Mouse (Mus musculus) embryo, embryonic 10.5 days (tissue): ENCODE measurements at regions not wholly inside any gene's neighbourhood (a gene's known extent, or its start where the extent isn't known, plus 50 kb on each side); places are given as distances from the start of the nearest gene placed in this dataset.
"Not testable (repeated sequence)": the region's sequence is repeated elsewhere in the genome, so short reads cannot be mapped to it uniquely, and the experiment has no call there.

ENCODE experiments used
- DNase-seq: peaks from one replicate; pipeline ENCODE4 v3.0.0-alpha.2; 2015; ENCODE audit warnings: low spot score

DNA sequence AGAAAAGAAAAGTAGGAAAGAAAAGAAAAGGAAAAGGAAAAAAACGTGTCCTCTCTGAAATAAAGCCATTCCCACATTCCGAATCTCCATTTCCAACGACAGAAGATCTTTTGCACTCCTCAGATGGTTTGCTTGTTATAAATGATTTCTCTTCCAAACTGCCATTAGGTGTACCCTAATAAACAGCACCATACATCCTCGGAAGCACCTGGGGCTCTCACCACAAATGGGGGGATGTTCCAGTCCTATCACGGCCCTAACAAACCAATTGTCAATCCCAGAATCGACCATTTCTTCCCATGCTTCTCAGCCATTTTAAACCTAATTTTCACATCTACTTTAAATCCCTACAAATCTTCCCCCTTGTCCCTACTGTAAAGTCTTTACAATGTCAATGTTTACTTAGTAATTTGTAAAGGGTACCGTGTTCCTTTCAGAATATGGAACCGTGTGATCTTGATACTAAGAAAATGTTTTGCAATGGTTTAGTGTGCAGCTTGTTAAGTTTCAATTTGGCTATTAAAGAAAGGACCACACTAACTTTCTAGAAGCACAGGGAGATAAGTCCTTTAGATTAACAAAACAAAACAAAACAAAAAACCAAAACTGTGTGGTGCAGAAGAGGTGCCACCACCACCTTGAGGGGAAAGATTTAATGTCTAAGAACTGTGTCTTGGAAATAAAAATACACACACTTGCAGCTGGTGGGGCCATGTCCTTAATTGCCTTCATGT lies 66.6 kb upstream of the Chd2 start:
- DNase-seq = no peak

DNA sequence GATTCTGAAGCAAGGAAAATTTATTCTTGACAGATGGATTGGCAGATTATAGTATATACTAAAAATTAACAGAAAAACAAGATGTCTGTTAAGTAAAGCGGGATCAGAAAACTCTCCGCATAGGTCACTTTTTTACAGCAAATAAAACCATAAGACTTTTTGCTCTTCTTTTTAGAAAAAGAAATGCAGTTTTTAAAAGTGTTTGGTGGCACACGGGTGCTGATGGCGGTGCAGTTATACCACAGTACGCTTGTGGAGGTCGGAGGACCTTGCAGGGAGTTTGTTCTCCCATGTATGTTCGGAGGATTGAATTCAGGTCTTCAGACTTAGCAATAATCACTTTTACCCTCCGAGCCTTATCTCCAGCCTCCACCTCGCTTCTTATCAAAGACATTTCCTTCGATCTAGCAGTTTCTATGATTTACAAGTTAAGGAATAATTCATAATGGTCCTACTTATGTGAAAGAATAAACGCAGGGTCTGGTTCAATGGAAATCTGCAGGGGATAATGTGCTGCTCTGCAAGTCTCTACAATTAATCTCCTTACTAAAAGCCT lies 65.9 kb upstream of the Chd2 start:
- peak; percentile 63 for DNase-seq

DNA sequence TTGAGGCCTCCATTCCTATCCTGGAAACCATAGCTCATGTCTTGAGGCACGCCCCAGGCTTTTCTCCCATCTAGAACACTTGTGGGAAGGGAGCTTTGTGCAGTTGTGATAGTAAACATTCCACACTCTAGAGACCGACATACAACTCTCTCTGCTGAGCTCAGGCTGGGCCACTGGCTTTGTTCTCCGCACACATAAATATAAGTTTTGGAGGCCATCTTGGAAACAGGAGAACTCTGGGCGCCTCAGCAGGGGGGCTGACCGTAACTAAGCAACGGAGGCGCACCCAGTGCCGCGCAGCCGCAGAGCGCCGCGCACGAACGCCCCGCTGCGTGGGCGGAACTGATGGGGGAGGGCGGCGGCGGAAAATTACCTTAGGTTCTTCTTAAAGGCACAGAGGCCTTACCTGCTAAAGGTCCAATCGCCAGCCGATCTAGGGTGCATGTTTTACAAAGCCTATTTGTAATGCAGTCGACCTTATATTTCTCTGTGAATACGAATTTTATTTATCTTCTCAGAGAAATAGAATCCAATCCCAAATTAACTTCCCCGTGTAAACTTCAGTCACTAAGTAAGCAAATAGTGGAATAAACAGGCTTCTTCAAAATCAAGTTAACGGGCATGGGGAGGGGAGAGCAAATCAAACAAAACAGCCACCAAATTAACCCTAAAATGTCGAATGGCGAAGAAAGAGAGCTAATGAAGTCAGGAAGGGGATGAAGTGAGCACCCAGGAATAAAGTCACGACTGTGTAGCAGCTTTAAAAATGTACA lies 65.2 kb upstream of the Chd2 start:
- peak; percentile 95 for DNase-seq

DNA sequence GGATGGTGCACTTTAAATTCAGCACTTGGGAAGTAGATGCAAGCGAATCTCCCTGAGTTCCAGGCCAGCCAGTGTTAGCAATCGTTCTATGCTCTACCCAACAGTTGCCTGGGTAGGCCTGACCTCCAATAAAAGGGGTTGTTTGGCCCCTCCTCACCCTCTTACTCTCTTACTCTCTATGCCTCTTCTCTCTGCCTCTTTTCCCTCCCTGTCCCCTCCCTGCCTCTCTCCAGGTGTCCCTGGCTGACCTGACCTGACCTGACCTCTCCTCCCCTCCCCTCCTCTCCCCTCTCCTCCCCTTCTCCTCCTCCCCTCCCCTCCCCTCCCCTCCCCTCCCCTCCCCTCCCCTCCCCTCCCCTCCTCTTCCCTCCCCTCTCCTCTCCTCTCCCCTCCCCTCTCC lies 63.0 kb upstream of the Chd2 start:
- DNase-seq = no peak

DNA sequence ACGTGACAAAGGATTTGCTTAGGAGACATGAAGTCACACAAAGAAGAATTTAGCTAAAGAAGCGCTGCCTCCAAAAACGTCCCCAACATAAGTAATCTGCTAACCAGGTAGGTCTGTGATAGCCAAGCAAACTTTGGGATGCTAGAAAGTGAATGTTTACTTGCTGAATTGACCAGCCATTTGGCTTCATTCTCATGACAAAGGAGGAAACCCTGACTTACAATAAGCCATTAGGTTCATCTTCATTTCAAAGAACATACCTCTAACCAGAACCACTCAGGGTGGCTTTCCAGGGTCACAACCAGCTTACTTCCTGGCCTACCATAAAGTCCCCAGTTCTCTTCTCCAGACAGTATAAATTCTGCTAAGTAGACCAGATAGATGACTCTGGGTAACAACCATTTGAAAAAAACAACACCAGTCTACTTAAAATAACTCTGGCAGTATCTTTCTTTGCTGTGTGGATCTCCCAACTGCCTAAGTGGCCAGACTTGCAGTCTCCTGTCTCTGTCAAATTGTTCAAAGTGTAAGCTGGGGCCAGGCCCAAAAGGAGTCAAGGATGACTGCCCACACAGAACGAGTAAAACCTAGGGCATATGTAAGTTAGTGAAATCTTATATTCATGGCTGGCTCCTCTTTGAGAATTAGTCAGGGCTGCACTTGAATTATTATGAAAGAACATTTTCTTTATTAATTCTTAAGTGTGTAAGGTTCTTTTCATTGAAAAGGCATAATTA lies 61.4 kb upstream of the Chd2 start:
- no peak for DNase-seq

DNA sequence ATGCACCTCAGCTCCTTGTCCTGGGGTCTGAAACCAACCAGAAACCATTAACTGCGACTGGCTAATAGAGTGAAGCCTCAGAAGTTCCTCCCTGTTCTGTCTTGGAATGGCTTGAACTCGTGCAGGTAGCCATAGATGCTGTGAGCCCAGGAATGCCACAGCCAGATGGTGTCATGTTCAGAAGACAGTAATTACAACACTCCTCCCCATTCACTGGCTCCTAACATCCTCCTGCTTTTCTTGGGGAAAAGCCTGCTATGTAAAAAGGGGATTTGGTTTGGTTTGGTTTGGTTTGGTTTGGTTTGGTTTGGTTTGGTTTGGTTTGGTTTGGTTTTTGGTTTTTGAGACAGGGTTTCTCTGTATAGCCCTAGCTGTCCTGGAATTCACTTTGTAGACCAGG lies 59.7 kb upstream of the Chd2 start:
- DNase-seq = no peak

DNA sequence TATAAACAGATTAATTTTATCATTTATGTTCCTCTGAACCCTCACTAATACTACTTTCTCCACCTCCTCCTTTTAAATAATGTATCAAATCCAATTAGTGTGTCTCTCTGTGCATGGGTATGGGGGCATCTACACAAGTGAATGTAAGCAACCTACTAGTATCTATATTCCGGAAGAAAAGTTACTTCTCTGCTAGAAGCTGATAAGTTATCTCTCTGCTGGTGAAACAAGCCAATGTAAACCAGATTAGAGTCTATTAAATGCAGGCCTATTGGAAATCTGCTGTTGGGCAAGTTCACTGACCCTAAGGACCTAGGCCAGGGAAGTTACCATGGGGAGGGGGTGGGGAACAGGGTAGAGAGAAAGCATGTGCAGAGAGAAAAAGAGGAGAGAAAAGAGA lies 59.1 kb upstream of the Chd2 start:
- no peak for DNase-seq

DNA sequence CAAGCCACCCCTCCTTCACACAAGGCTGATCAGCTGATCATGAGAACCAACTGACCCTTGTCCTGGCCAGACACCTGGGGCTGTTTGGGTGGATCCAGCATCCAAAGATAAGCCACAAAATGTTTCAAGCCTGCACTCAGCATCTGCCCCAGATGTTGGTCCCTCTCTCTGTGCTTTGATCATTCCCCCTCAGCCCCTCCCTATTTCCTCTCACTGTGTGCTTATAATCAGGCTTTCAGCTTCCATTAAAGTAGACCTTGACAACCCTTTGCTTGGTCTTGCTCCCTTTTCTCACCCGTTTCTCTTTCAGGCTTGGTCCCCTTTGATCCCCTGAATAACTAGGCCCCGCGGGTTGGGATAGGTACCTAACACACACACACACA lies 58.4 kb upstream of the Chd2 start:
- not testable (repeated sequence) for DNase-seq

DNA sequence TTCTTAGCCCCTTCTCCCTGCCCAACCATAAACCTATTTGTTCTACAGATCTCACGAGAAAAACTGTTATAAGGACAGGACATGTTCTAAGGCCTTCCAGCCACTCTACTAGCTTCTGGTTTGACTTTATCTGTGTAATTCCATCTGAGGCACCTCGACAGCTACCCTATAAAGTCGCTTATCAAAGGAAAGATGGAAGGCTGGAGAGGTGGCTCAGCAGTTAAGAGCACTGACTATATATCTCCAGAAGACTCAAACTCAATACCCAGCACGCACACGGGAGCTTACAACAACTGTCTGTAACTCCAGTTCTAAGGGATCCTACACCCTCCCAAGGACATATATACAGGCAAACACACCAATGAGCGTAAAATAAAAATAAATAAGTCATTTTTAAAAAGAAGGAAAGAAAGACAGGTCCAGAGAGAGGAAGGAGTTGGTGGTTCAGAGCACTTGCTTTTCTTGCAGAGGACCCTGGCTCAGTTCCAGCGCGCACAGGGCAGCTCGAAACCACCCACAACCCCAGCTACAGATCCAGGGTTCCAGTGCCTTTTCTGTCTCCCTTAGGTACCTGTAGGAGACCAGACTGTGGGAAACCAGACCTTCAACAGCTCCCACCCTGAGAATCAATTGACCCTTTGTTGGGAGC lies 57.8 kb upstream of the Chd2 start:
- no peak for DNase-seq

DNA sequence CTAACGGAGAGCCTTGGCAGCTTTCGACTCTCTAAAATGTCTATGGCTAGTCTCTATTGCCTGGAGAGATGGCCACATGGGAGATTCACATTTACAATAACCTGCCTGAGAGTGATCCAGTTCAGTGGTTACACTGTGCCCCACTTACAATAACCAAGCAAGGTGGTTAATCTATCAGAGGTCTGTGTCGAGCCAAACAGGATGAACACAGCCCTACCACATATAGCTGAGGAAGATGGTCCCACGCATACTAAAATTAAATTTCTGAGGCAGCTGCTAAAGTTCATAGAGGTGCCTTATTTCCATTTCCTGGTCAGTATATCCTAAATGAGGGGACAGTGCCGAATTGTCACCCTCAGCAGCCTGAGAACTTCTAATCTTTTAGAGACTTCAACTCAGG lies 56.3 kb upstream of the Chd2 start:
- DNase-seq = no peak

DNA sequence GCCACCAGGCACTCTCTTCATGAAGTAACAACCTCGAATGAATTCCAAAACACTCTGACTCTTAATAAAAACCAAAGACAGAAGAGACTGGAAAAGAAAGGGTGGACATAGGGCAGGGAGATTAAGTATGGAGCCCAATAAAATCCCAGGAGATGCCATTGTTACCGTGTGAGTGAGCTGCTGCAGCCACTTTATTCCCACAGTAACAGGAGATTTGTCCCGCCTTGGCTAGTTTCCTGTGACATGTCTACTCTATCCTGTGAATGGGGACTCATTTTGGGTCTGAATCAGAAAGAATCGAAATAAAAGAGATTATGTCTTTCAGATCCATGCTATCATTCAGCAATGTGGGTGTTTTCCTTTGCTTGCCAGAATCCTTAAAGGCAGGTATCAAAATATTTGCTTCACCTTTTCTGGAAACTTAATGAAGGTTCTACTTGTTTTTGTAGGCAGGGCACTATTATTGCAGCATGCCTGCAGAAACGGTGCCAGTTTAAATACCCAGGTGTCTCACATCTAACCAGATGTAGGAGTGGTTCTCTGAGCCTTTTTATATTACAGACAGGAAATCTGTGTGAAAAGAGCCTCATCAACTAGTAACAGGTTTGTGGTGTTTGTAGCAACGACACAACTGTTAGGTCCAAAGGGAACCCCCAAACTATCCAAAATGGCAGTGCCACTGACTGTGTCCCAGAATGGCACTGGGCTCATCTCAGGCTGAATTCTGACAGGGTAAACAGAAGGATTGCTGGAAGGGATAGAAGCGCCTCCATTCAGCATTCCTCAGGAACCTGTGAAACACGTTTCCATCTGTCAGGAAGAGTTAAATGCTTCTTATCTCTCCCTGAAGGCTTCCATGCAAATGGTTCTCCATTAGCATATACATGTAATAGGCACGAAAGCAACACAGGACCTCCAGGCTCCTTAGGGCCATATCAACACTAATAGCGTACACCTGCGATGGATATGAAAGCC lies 55.5 kb upstream of the Chd2 start:
- no peak for DNase-seq

DNA sequence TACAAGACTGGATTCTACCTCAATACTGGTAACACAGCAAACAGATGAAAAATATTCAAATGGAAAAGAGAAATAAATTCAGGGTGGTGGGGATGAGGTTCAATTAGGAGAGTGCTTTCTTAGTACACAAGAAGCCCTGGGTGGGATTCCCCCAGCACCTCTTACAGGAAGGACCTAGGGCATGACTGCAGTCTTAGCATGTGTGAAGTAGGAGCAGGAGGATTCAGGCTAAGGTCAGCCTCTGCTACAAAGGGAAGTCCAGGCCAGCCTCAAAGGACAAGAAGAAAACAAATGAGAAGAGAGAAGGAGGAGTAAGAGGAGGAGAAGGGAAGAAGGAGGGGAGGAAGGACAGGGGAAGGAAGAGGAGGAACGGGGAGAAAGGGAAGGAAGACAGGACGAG lies 54.8 kb upstream of the Chd2 start:
- no peak for DNase-seq

DNA sequence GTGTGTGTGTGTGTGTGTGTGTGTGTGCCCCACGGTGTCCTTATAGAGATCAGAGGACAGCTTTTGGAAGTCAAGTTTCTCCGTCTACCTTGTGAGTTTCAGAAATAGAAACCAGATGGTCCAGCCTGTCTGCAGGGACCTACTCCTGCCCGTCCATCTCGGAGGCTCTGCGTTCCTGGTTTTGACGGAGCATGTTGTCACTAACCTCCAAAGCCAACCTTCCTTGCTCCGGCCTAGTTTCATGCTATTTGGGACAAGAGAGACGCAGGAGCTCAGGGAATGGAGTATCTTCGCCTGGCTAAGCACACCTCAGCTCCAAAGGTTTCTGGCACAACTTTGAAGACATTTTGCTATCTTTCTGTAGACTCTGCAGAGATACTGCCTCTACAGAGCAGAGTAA lies 54.2 kb upstream of the Chd2 start:
- peak; percentile 69 for DNase-seq

DNA sequence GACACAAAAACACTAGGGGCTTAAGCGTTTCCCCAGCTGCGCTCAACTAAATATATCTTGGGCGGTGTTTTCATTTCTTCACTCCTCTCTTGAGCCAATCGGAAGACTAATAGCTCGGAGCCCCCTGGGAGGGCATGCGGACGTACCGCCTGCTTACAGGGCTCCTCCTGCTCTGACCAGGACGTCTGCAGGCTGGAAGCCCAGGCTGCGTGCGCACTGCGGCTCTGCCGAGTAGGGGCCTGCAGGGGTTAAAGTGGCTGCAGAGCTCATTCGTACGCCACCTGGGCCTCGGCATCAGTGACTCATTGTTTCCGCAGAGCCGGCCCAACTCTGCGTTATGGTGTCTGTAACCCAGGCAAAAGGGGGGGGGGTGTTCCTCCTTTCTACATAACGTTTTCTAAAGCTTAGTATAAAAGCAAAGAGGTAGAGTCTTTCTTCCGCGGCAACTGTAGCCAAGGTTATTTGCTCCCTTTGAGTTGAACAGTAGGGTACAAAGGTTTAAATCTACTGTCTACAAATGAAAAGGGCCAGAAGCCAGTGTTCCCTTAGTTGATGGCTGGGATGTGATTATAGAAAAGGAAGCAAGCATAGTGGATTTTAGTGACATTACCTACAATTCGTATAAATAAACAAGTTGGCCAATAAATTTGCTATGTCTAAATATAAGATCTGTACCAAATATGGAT lies 53.7 kb upstream of the Chd2 start:
- peak; percentile 96 for DNase-seq

DNA sequence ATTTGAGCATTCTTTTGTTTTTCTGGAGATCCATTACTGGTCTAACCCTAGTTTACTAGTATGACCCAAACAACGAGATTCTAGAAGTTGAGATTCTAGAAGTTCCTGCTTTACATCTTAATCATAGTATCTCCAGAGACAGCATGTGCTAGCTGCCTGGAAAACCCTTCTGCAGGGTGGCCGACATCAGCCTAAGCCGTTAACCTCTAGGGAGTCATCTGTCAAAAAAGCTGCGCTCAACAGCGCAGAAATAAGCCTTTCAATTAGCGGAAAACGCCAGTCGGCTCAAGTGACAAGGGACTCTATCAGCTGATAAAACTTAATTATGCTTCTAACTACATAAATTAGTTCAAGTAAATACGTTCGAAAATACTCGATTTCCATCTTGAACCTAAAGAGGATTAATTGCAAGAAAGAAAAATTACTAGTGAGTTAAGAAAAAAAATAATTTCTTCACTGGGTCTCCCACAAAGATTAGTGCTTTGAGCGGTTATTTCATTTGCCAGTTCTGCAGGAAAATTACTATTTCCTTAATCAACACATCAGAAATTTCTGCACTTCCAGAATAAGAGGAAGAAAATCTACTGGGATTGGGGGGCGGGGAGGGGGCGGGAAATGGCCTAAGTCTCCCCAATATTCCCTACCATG lies 53.0 kb upstream of the Chd2 start:
- peak; percentile 85 for DNase-seq

DNA sequence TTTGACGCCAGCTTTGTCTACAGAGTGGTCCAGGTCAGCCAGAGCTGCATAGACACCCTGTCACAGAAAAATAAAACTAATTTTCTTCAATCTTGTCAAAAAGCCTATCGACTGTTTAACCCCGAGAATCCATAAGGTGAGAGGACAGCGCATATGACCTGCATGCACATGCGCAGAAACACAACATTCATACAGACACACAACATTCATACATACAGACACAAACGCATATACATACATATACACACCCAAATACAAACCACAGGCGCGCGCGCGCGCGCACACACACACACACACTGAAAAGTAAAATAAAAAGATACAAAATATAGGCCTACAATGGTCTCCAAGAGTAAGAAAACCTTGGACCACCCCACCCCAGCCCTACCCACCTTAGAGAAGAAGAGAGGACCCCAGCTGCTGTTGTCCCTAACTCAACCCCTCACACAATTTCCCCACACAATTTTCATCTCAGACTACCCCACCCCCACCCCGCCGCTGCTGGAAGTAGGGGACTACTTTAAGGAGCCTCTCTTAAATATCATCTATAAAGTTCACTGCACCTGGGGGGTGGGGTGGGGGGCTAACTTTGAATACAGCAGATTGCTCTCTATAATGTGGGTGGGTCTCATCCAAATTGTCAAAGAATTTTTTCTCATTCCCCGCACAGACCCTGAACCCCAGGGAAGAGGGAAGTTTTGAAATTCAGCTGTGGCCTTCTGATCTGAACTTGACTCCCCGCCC lies 52.2 kb upstream of the Chd2 start:
- no peak for DNase-seq

DNA sequence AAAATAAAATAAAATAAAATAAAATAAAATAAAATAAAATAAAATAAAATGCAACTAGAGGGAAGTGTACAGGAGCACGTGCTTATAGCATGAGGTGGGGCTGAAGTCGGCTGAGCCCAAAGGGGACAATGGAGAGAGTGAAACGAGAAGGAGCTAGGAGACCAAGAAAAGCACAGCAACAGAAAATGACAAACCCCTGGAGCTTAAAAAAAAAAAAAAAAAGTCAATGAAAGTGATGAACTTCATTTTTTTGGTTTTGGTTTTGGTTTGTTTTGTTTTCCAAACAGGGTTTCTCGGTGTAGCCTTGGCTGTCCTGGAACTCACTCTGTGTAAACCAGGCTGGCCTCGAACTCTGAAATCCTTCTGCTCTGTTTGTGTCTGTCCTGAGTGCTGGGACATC lies 51.2 kb upstream of the Chd2 start:
- no peak for DNase-seq
